Mouse (Mus musculus): ENCODE results near the gene Pus10.

Pus10 gene

GRCm38 (mm10) chr11:23665311-23665786 is at the start of gene Pus10:
Pus10 (plus strand) TSS chr11:23665674.
- DNase-seq, result peak; percentile 61

GRCm38 (mm10) chr11:23618995-23619394 is 46.5 kb upstream of the Pus10 start:
- DNase-seq, result no peak

- no peak for DNase-seq
Measured at GRCm38 (mm10) chr11:23630664-23631063, 34.8 kb upstream of the Pus10 start.

GRCm38 (mm10) chr11:23632945-23633878 is 32.3 kb upstream of the Pus10 start, which contains the start of gene 0610010F05Rik:
0610010F05Rik (minus strand) TSS chr11:23633639.
- DNase-seq, result peak; percentile 86

GRCm38 (mm10) chr11:23633879-23634215 is 31.6 kb upstream of the Pus10 start:
- no peak for DNase-seq

GRCm38 (mm10) chr11:23634573-23634972 is 30.9 kb upstream of the Pus10 start:
- DNase-seq, result no peak

- no peak for DNase-seq
Measured at GRCm38 (mm10) chr11:23647431-23647830, 18.0 kb upstream of the Pus10 start.

- no peak for DNase-seq
Measured at GRCm38 (mm10) chr11:23647835-23648234, 17.6 kb upstream of the Pus10 start.

- no peak for DNase-seq
Measured at GRCm38 (mm10) chr11:23653666-23654065, 11.8 kb upstream of the Pus10 start.

GRCm38 (mm10) chr11:23657791-23658190 is 7.7 kb upstream of the Pus10 start:
- peak; percentile 12 for DNase-seq

- DNase-seq, result no peak
Measured at GRCm38 (mm10) chr11:23664232-23664631, 1.2 kb upstream of the Pus10 start.

GRCm38 (mm10) chr11:23665798-23666501 is 476 bp downstream of the Pus10 start, which contains the start of gene Pex13:
Pex13 (minus strand) TSS chr11:23665959.
- DNase-seq, result peak; percentile 96

GRCm38 (mm10) chr11:23666526-23666925 is 1.1 kb downstream of the Pus10 start:
- no peak for DNase-seq

GRCm38 (mm10) chr11:23667128-23667527 is 1.7 kb downstream of the Pus10 start:
- peak; percentile 37 for DNase-seq

GRCm38 (mm10) chr11:23672256-23672749 is 6.8 kb downstream of the Pus10 start:
- DNase-seq, result peak; percentile 73

GRCm38 (mm10) chr11:23676100-23676499 is 10.6 kb downstream of the Pus10 start:
- no peak for DNase-seq

- peak; percentile 93 for DNase-seq
Measured at GRCm38 (mm10) chr11:23679044-23679642, 13.7 kb downstream of the Pus10 start.

GRCm38 (mm10) chr11:23680435-23680950 is 15.0 kb downstream of the Pus10 start:
- DNase-seq, result no peak

GRCm38 (mm10) chr11:23682561-23682960 is 17.1 kb downstream of the Pus10 start:
- DNase-seq, result no peak

GRCm38 (mm10) chr11:23686671-23687070 is 21.2 kb downstream of the Pus10 start:
- DNase-seq, result no peak

- no peak for DNase-seq
Measured at GRCm38 (mm10) chr11:23688060-23688459, 22.6 kb downstream of the Pus10 start.

- DNase-seq, result no peak
Measured at GRCm38 (mm10) chr11:23693286-23693685, 27.8 kb downstream of the Pus10 start.

GRCm38 (mm10) chr11:23695847-23696246 is 30.4 kb downstream of the Pus10 start:
- DNase-seq, result no peak
